Mouse (Mus musculus) testis, postnatal 14 days (tissue): ENCODE data around the gene Sowahd.
"Not testable (repeated sequence)": the region's sequence is repeated elsewhere in the genome, so short reads cannot be mapped to it uniquely, and the experiment has no call there.

Source experiments
- DNase-seq: peaks from one replicate; pipeline ENCODE4 v3.0.0; 2021; ENCODE audit warnings: low spot score

The Sowahd gene

GRCm38 (mm10) chrX:37048066-37048889 lies at the start of gene Sowahd:
Sowahd (plus strand) TSS chrX:37048845.
- DNase-seq, result no peak

DNA sequence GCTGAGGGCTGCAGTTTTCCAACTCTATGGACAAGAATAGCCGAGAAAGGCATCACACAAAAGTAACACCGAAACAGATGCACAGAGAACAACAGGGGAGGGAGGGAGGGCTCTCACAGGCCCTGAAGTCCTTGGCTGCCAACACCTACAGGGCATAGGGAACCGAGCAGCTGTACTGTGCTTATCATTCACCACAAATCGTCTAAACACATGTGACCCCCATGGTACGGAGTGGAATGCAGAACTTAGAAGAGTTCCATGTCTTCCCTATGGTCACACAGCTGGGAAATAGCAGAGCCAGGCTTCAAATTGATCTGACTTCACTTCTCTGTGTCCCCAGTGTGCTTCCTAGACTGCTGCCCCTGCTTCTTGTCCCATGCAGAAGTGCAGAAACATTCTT lies 34.8 kb upstream of the Sowahd start:
- no peak for DNase-seq

GRCm38 (mm10) chrX:37018150-37018654 lies 30.4 kb upstream of the Sowahd start:
- DNase-seq, result no peak

- no peak for DNase-seq
Observed at GRCm38 (mm10) chrX:37019045-37019444, 29.6 kb upstream of the Sowahd start.

- peak; percentile 9 for DNase-seq
Observed at GRCm38 (mm10) chrX:37022690-37023089, 26.0 kb upstream of the Sowahd start.

DNA sequence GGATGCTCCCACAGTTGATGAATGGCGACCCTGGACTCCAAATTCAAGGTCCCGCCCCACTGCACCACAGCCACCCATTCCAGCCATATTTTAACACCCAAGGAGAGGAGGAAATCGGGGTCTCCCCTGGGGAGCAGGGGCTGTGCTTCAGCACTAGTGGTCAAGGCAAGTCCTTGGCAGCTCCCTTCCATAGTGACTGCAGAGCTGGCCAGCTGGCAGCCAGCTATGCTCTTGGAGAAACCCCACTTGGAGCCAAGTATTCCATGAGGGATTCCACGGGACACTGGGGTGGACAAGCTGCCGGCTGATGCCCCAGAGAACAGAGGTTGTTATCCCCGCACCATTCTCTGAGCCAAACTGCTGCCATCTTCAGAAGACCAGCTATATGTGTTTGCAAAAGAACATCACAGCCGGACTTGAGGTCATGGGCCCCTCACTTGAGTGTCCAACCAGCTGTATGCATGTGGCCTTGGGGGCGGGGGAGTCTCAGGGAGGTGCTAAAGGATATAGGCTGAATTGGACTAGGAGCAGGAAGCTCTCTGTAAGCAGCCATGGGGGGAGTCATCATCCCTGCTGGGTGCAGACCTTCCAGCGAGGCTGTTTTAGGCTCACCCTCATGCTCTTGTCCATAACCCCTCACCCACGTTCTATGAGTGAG lies 24.9 kb upstream of the Sowahd start:
- no peak for DNase-seq

- DNase-seq, result no peak
Observed at GRCm38 (mm10) chrX:37028378-37028777, 20.3 kb upstream of the Sowahd start.

DNA sequence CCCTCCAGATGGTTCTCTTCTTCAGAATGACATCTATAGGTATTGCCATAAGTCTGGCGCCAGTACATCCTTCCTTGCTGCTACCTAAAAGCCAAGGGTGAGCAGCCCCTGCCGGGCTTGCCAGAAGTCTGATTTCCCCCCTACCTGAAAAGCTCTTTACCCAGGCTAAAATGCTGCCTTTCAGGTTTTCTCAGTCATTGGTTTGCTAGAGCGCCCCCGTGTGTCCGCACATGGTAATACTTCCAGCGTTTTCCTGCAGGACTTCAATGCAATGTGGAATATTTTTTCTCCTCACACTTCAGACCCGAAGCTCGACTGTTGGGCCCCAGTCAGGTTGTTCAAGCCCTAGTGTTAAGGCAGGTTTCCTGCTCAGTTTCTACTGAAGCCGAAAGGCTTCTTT lies 5.9 kb upstream of the Sowahd start:
- DNase-seq, result no peak

GRCm38 (mm10) chrX:37048890-37049823 lies 512 bp downstream of the Sowahd start:
- no peak for DNase-seq

GRCm38 (mm10) chrX:37063902-37064301 lies 15.3 kb downstream of the Sowahd start:
- DNase-seq, result no peak

- no peak for DNase-seq
Observed at GRCm38 (mm10) chrX:37067299-37067698, 18.7 kb downstream of the Sowahd start.

- no peak for DNase-seq
Observed at GRCm38 (mm10) chrX:37068766-37069165, 20.1 kb downstream of the Sowahd start.

DNA sequence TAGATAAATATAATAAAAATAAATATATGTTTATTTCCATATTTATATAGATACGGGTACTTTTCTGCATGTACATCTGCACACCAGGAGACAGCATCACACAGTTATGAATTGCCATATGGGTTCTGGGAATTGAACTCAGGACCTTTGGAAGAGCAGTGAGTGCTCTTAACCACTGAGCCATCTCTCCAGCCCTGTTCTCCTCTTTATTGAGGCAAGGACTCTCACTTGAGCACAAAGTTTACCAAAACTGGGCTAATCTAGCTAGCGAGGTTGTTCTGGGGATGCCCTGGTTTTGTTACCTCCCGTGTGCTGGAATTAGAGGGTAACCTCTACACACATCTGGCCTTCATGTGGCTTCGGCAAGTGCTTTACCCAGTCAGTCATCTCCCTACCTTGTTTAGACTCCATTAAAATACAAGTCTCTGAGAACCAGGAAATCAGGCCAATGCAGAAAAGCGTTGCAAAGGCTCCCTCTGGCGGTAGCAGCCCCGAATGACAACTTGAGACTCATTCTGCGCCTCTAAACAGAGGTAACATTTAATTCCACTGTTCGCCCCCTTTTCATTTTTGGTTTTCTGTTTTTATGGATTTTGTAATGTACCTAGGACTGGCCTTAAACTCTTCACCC lies 25.7 kb downstream of the Sowahd start:
- no peak for DNase-seq

DNA sequence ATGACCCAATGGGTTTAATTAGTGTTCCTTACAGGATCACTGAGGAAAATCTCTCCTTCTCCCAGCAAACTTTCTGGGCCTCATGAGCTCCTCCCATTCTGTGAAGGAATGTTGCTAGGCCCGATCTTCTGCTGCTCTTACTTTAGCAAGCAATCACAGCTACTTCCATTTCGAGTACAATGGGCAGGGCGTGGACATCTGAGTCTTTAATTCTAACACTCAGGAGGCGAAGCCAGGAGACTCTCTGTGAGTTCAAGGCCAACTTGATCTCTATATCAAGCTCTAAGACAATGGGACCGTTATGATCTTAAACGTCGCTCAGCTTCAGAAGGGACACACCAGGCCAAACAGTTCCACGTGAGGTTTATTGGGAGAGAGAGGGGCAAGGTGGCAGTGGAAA lies 28.0 kb downstream of the Sowahd start:
- no peak for DNase-seq

- not testable (repeated sequence) for DNase-seq
Observed at GRCm38 (mm10) chrX:37080345-37080744, 31.7 kb downstream of the Sowahd start.

DNA sequence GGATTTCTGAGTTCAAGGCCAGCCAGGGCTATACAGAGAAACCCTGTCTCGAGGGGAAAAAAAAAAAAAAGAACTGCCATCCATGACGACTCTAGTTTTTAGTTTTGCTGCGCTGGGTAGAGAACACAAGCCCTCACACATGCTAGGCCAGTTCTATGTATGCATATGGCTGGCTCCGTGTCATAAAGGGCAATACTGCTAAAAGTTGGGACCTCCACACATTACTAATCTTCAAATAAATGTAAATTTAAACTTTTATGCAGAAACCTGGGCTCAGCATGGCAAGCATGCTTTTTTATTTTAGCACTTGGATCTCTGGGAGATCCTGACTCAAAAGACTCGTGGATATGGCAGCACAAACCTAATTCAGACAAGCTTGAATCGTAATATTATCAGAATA lies 32.5 kb downstream of the Sowahd start:
- DNase-seq, result no peak

DNA sequence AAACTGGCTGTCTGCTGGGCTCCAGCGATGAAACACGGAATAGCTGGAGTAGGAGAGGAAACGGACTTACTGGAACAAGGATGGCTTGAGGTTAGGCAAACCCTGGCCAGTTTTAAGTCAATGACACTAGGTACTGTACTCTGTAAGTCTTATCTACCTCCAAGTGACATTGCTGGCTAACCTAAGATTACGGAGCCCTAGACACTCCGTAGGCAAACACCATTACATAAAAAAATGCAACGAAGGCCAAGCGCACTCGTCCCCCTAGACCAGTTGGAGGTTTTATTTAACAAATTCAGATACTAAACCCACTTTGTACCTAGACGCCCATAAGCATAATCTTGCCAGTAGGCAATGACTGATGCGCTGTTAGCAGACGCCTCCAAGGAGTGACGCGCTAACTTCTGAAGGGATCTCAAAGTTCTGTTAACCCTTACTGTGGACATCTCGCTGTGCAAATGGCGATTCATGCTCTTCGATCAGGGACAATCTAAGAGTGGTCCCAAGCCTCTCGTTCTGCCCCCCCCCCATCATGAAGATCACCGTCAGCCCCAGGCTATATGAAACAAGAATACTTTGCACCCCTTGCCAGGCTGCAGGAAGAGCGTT lies 35.8 kb downstream of the Sowahd start:
- DNase-seq, result no peak

DNA sequence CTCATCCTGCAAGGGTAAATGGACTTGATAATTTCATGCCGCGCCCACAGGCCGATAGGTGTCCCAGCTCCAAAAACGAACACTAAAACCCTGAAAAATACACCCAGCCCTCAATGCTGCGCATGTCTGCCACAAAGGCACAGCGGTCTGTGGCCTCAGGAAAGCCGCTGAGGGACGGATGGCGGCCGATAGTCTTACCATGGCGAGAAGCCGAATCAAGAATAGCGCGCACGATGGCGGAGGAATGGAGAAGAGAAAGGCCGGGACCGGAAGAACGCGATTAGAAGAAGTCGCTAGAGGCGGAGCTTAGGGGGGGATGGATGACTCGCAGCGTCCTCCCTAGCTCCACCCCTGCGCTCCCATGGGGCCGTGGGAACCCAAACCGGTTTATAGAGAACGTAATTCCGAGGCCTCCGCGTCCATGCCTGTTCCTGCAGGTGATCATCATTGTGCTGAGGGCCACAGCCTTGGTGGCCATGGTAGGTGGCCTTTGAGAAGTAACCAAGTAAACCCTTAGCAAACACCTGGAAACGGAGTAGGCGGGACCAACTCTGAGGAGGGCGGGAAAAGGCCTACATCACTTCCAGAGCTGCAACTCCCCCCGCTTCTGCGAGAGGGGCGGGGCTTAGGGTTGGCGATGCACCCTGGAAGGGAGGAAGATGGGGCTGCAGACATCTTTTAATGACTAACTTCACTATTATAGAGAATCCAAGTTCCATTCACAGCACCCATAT lies 36.4 kb downstream of the Sowahd start, which contains the start of gene Rpl39:
TSS of gene Rpl39 (minus strand) at position 476 of the 734 bp plus-strand sequence.
- peak; percentile 85 for DNase-seq

DNA sequence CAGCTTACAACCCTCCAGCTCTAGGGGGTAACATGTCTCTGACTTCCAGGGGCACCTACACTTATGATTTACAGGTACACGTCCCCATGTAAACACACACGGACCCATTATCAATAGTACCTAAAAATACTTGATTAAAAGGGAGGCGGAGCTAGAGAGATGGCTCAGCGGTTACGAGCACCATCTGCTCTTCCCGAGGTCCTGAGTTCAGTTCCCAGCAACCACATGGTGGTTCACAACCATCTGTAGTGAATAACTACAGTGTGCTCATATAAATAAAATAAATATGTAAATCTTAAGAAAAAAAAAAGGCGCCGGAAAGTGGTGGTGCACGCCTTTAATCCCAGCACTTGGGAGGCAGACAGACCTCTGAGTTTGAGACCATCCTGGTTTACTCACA lies 37.0 kb downstream of the Sowahd start:
- DNase-seq, result no peak

GRCm38 (mm10) chrX:37088778-37089177 lies 40.1 kb downstream of the Sowahd start:
- no peak for DNase-seq
